Mouse (Mus musculus): ENCODE data around the gene Lrg1.
A peak's percentile ranks its signal among the peaks of the same experiment; 100 is the strongest.

Gene Lrg1

GRCm38 (mm10) chr17:56132661-56133060 is 10.9 kb upstream of the Lrg1 start:
- Histone ChIP-seq H3K36me3 (ENCODE audit: insufficient read depth, low read length) (no peaks in the 10 kb centered on the region), H3K9me3 (ENCODE audit: low read length) (no peaks in the 10 kb centered on the region), H3K27me3 (ENCODE audit: insufficient read depth, low read length) (peaks cover 22% of the 10 kb centered on the region), H3K4me3 (replicated peaks; ENCODE audit: low read length) (0 out of 2 replicates have a peak overlapping the region, but pooled peaks have one; percentile 4), H3K4me1 (replicated peaks; ENCODE audit: low read depth, low read length) (peaks cover 60% of the 10 kb centered on the region)
- TF ChIP-seq POU5F1 (IDR thresholded peaks at IDR 0.05; ENCODE audit: borderline replicate concordance, low read length) (no peak), NANOG (IDR thresholded peaks at IDR 0.05; ENCODE audit: borderline replicate concordance, low read length) (no peak), CTCF (conservative IDR thresholded peaks at IDR 0.05; ENCODE audit: low read length) (peak; percentile 97)

- Histone ChIP-seq H3K4me1 (replicated peaks; ENCODE audit: low read depth, low read length) (peaks cover 53% of the 10 kb centered on the region), H3K9me3 (ENCODE audit: low read length) (no peaks in the 10 kb centered on the region), H3K27me3 (ENCODE audit: insufficient read depth, low read length) (peaks cover 20% of the 10 kb centered on the region), H3K36me3 (ENCODE audit: insufficient read depth, low read length) (no peaks in the 10 kb centered on the region), H3K4me3 (replicated peaks; ENCODE audit: low read length) (no peak overlapping the region)
- no peak for TF ChIP-seq POU5F1 (IDR thresholded peaks at IDR 0.05; ENCODE audit: borderline replicate concordance, low read length)
- peak; percentile 92 for TF ChIP-seq CTCF (conservative IDR thresholded peaks at IDR 0.05; ENCODE audit: low read length)
Observed at GRCm38 (mm10) chr17:56131814-56132213, 10.0 kb upstream of the Lrg1 start.

- TF ChIP-seq CTCF (conservative IDR thresholded peaks at IDR 0.05; ENCODE audit: low read length) (no peak), POU5F1 (IDR thresholded peaks at IDR 0.05; ENCODE audit: borderline replicate concordance, low read length) (no peak), NANOG (IDR thresholded peaks at IDR 0.05; ENCODE audit: borderline replicate concordance, low read length) (no peak)
- Histone ChIP-seq H3K36me3 (ENCODE audit: insufficient read depth, low read length) (no peaks in the 10 kb centered on the region), H3K4me3 (replicated peaks; ENCODE audit: low read length) (peak overlapping the region; percentile 5; the same call in 1 of the 2 replicates), H3K9me3 (ENCODE audit: low read length) (no peaks in the 10 kb centered on the region), H3K4me1 (replicated peaks; ENCODE audit: low read depth, low read length) (peaks cover 56% of the 10 kb centered on the region), H3K27me3 (ENCODE audit: insufficient read depth, low read length) (peaks cover 26% of the 10 kb centered on the region)
Observed at GRCm38 (mm10) chr17:56131136-56131535, 9.3 kb upstream of the Lrg1 start.

- Histone ChIP-seq H3K4me1 (replicated peaks; ENCODE audit: low read depth, low read length) (peaks cover 46% of the 10 kb centered on the region), H3K36me3 (ENCODE audit: insufficient read depth, low read length) (no peaks in the 10 kb centered on the region), H3K27me3 (ENCODE audit: insufficient read depth, low read length) (peaks cover 42% of the 10 kb centered on the region), H3K4me3 (replicated peaks; ENCODE audit: low read length) (no peak overlapping the region), H3K9me3 (ENCODE audit: low read length) (no peaks in the 10 kb centered on the region)
- no peak for TF ChIP-seq POU5F1 (IDR thresholded peaks at IDR 0.05; ENCODE audit: borderline replicate concordance, low read length)
- no peak for TF ChIP-seq CTCF (conservative IDR thresholded peaks at IDR 0.05; ENCODE audit: low read length)
- TF ChIP-seq NANOG (IDR thresholded peaks at IDR 0.05; ENCODE audit: borderline replicate concordance, low read length), result no peak
Observed at GRCm38 (mm10) chr17:56128246-56128645, 6.4 kb upstream of the Lrg1 start.

GRCm38 (mm10) chr17:56126175-56126574 is 4.4 kb upstream of the Lrg1 start:
- TF ChIP-seq POU5F1 (IDR thresholded peaks at IDR 0.05; ENCODE audit: borderline replicate concordance, low read length), result no peak
- no peak for TF ChIP-seq CTCF (conservative IDR thresholded peaks at IDR 0.05; ENCODE audit: low read length)
- TF ChIP-seq NANOG (IDR thresholded peaks at IDR 0.05; ENCODE audit: borderline replicate concordance, low read length), result no peak
- no peak overlapping the region for H3K4me3 ChIP-seq (replicated peaks; ENCODE audit: low read length)
- peaks cover 10% of the 10 kb centered on the region for H3K9me3 ChIP-seq (ENCODE audit: low read length)
- peaks cover 31% of the 10 kb centered on the region for H3K4me1 ChIP-seq (replicated peaks; ENCODE audit: low read depth, low read length)
- peaks cover 62% of the 10 kb centered on the region for H3K27me3 ChIP-seq (ENCODE audit: insufficient read depth, low read length)
- no peaks in the 10 kb centered on the region for H3K36me3 ChIP-seq (ENCODE audit: insufficient read depth, low read length)

GRCm38 (mm10) chr17:56125276-56125630 is 3.5 kb upstream of the Lrg1 start:
- peaks cover 29% of the 10 kb centered on the region for H3K4me1 ChIP-seq (replicated peaks; ENCODE audit: low read depth, low read length)
- TF ChIP-seq NANOG (IDR thresholded peaks at IDR 0.05; ENCODE audit: borderline replicate concordance, low read length), result no peak
- no peak for TF ChIP-seq POU5F1 (IDR thresholded peaks at IDR 0.05; ENCODE audit: borderline replicate concordance, low read length)
- no peak for TF ChIP-seq CTCF (conservative IDR thresholded peaks at IDR 0.05; ENCODE audit: low read length)
- H3K27me3 ChIP-seq (ENCODE audit: insufficient read depth, low read length), result peaks cover 68% of the 10 kb centered on the region
- H3K9me3 ChIP-seq (ENCODE audit: low read length), result peaks cover 10% of the 10 kb centered on the region
- H3K36me3 ChIP-seq (ENCODE audit: insufficient read depth, low read length), result no peaks in the 10 kb centered on the region
- H3K4me3 ChIP-seq (replicated peaks; ENCODE audit: low read length), result no peak overlapping the region

GRCm38 (mm10) chr17:56124377-56125275 is 2.8 kb upstream of the Lrg1 start:
- no peak for TF ChIP-seq NANOG (IDR thresholded peaks at IDR 0.05; ENCODE audit: borderline replicate concordance, low read length)
- TF ChIP-seq POU5F1 (IDR thresholded peaks at IDR 0.05; ENCODE audit: borderline replicate concordance, low read length), result no peak
- peak; percentile 89 for TF ChIP-seq CTCF (conservative IDR thresholded peaks at IDR 0.05; ENCODE audit: low read length)

GRCm38 (mm10) chr17:56123681-56124340 is 2.0 kb upstream of the Lrg1 start:
- H3K9me3 ChIP-seq (ENCODE audit: low read length), result peaks cover 10% of the 10 kb centered on the region
- peaks cover 75% of the 10 kb centered on the region for H3K27me3 ChIP-seq (ENCODE audit: insufficient read depth, low read length)
- H3K36me3 ChIP-seq (ENCODE audit: insufficient read depth, low read length), result no peaks in the 10 kb centered on the region
- H3K4me1 ChIP-seq (replicated peaks; ENCODE audit: low read depth, low read length), result peaks cover 34% of the 10 kb centered on the region
- TF ChIP-seq POU5F1 (IDR thresholded peaks at IDR 0.05; ENCODE audit: borderline replicate concordance, low read length), result no peak
- TF ChIP-seq NANOG (IDR thresholded peaks at IDR 0.05; ENCODE audit: borderline replicate concordance, low read length), result no peak
- no peak for TF ChIP-seq CTCF (conservative IDR thresholded peaks at IDR 0.05; ENCODE audit: low read length)
- peak overlapping the region; percentile 80 for H3K4me3 ChIP-seq (replicated peaks; ENCODE audit: low read length)

More at GRCm38 (mm10) chr17:56124377-56125275, 2.8 kb upstream of the Lrg1 start:
- Histone ChIP-seq H3K4me1 (replicated peaks; ENCODE audit: low read depth, low read length) (peaks cover 31% of the 10 kb centered on the region), H3K27me3 (ENCODE audit: insufficient read depth, low read length) (peaks cover 74% of the 10 kb centered on the region), H3K9me3 (ENCODE audit: low read length) (peaks cover 10% of the 10 kb centered on the region), H3K4me3 (replicated peaks; ENCODE audit: low read length) (peak overlapping the region; percentile 80), H3K36me3 (ENCODE audit: insufficient read depth, low read length) (no peaks in the 10 kb centered on the region)
